Mouse (Mus musculus): ENCODE measurements around the gene Nfyb. TPM values are rescaled to one million over a fixed set of nuclear protein-coding genes. Genes with fewer than 3 reads are reported as not detected.

The Nfyb gene
- polyA plus RNA-seq, 1 experiment, result 54.6 TPM

DNA sequence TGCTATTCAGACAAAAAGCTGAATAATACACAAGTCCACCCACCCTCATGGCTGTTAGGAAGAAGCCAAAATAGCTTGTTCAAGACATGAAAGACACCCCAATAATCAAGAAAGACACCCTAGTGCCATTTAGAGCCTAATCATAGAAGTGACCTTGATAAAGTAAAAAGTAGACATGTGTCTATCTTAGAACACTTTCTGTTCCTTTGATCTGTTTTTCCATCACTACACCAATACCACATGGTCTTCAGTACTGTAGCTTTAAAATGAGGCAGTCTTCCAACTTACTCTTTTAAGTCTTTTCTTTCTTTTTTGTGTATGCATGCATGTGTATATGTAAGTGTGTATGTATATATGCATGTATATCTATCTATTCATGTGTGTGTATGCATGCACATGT is 16.9 kb upstream of the Nfyb start:
- TF ChIP-seq POLR2A (IDR thresholded peaks at IDR 0.05; ENCODE audit: extremely low read depth, insufficient read depth, low read length), result no peak
- TF ChIP-seq CTCF (IDR thresholded peaks at IDR 0.05; ENCODE audit: extremely low read depth, insufficient read depth, low read length), result no peak
- Histone ChIP-seq H3K27ac (ENCODE audit: insufficient read depth, low read length) (no peak overlapping the region), H3K4me1 (ENCODE audit: control insufficient read depth, insufficient read depth, low read length) (no peaks in the 10 kb centered on the region)

DNA sequence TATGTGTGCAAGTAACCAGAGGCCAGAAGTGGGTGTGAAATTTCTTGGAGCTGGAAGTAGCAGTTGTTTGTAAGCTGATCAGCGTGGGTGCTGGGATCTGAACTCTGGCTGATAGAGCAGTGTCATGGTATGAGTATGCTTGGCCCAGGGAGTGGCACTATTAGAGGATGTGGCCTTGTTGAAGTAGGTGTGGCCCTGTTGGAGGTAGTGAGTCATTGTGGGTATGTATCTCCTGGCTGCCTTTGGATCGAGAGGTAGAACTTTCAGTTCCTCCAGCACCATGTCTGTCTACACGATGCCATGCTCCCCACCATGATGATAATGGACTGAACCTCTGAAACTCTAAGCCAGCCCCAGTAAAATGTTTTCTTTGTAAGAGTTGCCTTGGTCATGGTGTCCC is 16.4 kb upstream of the Nfyb start:
- no peak overlapping the region for H3K27ac ChIP-seq (ENCODE audit: insufficient read depth, low read length)
- H3K4me1 ChIP-seq (ENCODE audit: control insufficient read depth, insufficient read depth, low read length), result no peaks in the 10 kb centered on the region
- TF ChIP-seq POLR2A (IDR thresholded peaks at IDR 0.05; ENCODE audit: extremely low read depth, insufficient read depth, low read length), result no peak
- no peak for TF ChIP-seq CTCF (IDR thresholded peaks at IDR 0.05; ENCODE audit: extremely low read depth, insufficient read depth, low read length)
- H3K4me3 ChIP-seq (ENCODE audit: insufficient read depth, low read length), result no peak overlapping the region

More for the DNA sequence above, 16.9 kb upstream of the Nfyb start:
- no peak overlapping the region for H3K4me3 ChIP-seq (ENCODE audit: insufficient read depth, low read length)

DNA sequence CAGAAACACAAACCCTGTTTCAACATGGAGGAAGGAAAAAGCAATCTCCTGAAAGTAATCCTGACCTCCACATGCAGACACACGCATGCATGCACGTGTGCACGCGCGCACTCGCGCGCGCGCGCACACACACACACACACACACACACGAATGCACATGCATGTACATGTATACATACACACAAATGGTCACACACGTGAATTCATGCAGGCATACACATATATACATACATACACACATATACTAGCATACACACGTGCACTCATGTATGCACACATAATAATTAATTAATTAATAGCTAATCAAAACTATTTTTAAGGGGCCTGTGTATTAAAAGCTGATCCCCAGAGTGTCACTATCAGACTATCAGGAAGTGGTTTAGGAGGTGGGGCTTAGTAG is 15.9 kb upstream of the Nfyb start:
- TF ChIP-seq CTCF (IDR thresholded peaks at IDR 0.05; ENCODE audit: extremely low read depth, insufficient read depth, low read length), result no peak
- no peak for TF ChIP-seq POLR2A (IDR thresholded peaks at IDR 0.05; ENCODE audit: extremely low read depth, insufficient read depth, low read length)
- Histone ChIP-seq H3K27ac (ENCODE audit: insufficient read depth, low read length) (no peak overlapping the region), H3K4me3 (ENCODE audit: insufficient read depth, low read length) (no peak overlapping the region), H3K4me1 (ENCODE audit: control insufficient read depth, insufficient read depth, low read length) (no peaks in the 10 kb centered on the region)

DNA sequence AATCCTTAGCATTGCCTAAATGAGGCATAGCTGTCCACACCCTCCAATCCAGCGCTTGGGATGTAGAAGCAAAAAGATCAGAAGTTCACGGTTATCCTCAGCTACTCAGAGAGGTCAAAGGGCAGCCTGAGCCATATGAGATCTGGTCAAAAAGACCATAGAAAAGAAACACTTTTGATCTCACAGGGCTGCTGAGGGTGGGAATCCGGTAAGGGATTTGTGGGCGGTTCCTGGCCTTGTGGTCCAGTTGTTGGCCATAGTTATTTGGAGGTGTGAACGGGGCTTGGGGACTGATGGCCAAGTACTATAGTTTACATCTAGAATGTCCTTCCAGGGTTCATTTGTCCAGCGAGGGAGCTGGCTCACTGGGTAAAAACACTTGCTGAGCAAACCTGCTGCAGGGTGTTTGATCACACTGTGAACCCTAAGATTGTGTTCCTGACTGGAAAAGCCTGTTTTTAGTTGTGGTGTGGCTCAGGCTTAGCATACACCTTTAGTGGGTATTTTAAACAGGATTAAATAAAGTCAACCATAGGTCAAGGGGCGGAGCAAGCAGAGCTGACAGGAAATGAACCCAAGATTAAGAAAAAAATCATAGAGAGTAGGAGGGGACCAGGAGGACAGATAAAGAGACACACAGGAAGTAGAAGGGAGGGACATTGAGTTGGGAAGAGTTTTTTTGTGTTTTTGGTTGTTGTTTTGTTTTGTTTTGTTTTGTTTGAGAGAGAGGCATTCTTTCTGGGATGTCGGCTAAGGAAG is 15.0 kb upstream of the Nfyb start:
- H3K4me1 ChIP-seq (ENCODE audit: control insufficient read depth, insufficient read depth, low read length), result no peaks in the 10 kb centered on the region
- H3K27ac ChIP-seq (ENCODE audit: insufficient read depth, low read length), result no peak overlapping the region
- H3K4me3 ChIP-seq (ENCODE audit: insufficient read depth, low read length), result no peak overlapping the region
- no peak for TF ChIP-seq CTCF (IDR thresholded peaks at IDR 0.05; ENCODE audit: extremely low read depth, insufficient read depth, low read length)
- TF ChIP-seq POLR2A (IDR thresholded peaks at IDR 0.05; ENCODE audit: extremely low read depth, insufficient read depth, low read length), result no peak

DNA sequence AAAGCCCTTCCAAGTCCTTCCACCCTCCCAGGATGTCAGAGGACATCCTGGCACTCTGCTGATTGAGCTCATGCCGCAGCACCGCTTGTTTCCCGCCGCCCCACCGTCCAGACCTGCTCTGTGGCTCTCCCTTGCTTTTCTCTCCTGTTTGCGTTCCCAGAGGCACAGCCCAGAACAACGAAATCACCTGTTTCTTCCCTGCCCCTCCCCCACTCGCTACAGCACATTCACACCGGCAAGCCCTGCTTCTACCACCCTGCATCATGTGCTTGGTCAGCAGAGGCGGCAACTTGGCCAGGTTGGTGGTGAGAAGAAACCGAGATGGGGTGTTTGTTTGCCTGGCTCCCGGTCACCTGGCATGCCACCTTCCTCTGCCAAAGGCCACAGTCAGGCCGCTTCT is 13.9 kb upstream of the Nfyb start:
- H3K4me1 ChIP-seq (ENCODE audit: control insufficient read depth, insufficient read depth, low read length), result no peaks in the 10 kb centered on the region
- TF ChIP-seq CTCF (IDR thresholded peaks at IDR 0.05; ENCODE audit: extremely low read depth, insufficient read depth, low read length), result no peak
- TF ChIP-seq POLR2A (IDR thresholded peaks at IDR 0.05; ENCODE audit: extremely low read depth, insufficient read depth, low read length), result no peak
- no peak overlapping the region for H3K4me3 ChIP-seq (ENCODE audit: insufficient read depth, low read length)
- no peak overlapping the region for H3K27ac ChIP-seq (ENCODE audit: insufficient read depth, low read length)

DNA sequence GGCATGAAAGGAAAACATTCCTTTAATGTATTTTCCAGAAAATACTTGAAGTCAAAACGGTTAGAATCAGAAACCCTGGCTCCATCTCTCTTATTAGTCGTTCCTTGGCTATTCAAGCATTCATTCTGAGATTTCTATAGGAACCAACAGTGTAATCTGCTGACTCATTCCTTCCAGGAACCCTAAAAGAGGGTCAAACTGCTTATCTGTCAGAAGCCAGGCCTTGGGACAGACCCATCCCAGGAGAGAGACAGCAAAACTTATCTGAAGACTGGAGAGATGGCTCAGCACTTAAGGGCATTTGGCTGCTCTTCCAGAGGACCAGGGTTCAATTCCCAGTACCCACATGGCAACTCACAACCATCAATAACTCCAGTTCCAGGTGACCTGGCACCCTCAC is 13.1 kb upstream of the Nfyb start:
- no peaks in the 10 kb centered on the region for H3K4me1 ChIP-seq (ENCODE audit: control insufficient read depth, insufficient read depth, low read length)
- TF ChIP-seq CTCF (IDR thresholded peaks at IDR 0.05; ENCODE audit: extremely low read depth, insufficient read depth, low read length) (no peak), POLR2A (IDR thresholded peaks at IDR 0.05; ENCODE audit: extremely low read depth, insufficient read depth, low read length) (no peak)
- H3K4me3 ChIP-seq (ENCODE audit: insufficient read depth, low read length), result no peak overlapping the region
- H3K27ac ChIP-seq (ENCODE audit: insufficient read depth, low read length), result no peak overlapping the region

DNA sequence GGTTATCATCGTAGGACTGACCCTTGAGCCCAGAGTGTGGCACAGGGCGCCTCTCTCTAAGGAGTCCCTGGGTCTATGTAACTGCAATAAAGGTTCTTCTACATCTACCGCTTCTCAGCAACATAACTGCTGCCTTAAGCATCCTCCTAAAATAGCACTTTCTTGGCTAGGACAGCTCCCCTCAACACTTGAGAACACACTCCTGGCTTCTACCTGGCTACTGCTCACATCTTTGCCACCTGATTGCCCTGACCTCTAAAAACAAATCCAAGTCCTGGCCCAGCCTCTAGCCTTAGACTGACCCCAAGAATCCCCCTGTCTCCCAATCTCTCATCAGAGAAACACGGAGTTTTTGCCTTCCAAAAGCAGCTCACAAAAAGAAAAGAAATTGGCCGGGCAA is 10.9 kb upstream of the Nfyb start:
- no peak overlapping the region for H3K27ac ChIP-seq (ENCODE audit: insufficient read depth, low read length)
- TF ChIP-seq CTCF (IDR thresholded peaks at IDR 0.05; ENCODE audit: extremely low read depth, insufficient read depth, low read length) (no peak), POLR2A (IDR thresholded peaks at IDR 0.05; ENCODE audit: extremely low read depth, insufficient read depth, low read length) (no peak)
- no peaks in the 10 kb centered on the region for H3K4me1 ChIP-seq (ENCODE audit: control insufficient read depth, insufficient read depth, low read length)
- no peak overlapping the region for H3K4me3 ChIP-seq (ENCODE audit: insufficient read depth, low read length)

DNA sequence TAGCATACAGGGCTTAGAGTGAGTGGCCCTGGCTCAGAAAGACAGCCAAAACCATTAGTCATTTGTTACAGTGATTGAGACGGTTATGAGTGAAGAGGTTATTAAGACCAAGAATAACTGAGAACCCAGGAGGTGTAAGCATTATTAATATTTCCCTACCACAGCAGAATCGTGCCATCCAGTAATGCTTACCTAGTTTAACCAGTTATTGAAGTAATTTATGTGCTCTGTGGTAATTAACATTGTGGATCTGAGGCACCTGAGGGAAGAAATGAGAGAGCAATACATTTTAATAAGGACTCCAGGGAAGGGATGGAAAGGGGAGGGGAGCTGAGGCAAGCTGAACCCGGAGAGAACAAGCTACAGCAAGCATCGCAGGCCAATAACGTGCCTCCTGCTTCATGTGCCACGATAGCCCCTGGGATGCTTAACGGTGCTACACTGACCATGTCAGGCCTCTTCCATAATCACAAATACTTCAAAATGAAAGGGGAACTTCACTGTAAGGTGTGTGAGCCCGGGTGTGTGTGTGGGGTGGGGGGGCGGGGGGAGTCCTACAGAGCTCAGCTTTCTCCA is 7.7 kb upstream of the Nfyb start:
- TF ChIP-seq CTCF (IDR thresholded peaks at IDR 0.05; ENCODE audit: extremely low read depth, insufficient read depth, low read length), result no peak
- TF ChIP-seq POLR2A (IDR thresholded peaks at IDR 0.05; ENCODE audit: extremely low read depth, insufficient read depth, low read length), result no peak
- Histone ChIP-seq H3K4me1 (ENCODE audit: control insufficient read depth, insufficient read depth, low read length) (no peaks in the 10 kb centered on the region), H3K4me3 (ENCODE audit: insufficient read depth, low read length) (no peak overlapping the region), H3K27ac (ENCODE audit: insufficient read depth, low read length) (no peak overlapping the region)

DNA sequence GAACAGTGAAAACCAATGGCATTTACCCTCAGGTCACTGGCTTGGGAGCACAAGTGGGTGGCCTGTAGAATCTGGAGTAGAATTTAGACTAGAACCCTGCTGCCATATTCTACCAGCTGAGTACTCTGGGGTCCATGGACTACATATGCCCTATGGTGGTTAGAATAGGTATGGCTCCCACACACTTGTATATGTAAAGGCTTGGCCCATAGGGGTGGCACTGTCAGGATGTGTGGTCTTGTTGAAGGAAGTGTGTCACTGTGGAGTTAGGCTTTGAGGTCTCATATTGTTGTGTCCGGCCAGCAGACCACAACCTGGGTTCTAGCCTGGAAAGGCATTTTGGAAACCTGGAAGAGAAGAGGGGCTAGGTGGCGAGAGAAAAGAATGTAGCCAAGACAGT is 6.8 kb upstream of the Nfyb start:
- TF ChIP-seq CTCF (IDR thresholded peaks at IDR 0.05; ENCODE audit: extremely low read depth, insufficient read depth, low read length) (no peak), POLR2A (IDR thresholded peaks at IDR 0.05; ENCODE audit: extremely low read depth, insufficient read depth, low read length) (no peak)
- Histone ChIP-seq H3K4me1 (ENCODE audit: control insufficient read depth, insufficient read depth, low read length) (no peaks in the 10 kb centered on the region), H3K4me3 (ENCODE audit: insufficient read depth, low read length) (no peak overlapping the region), H3K27ac (ENCODE audit: insufficient read depth, low read length) (no peak overlapping the region)

DNA sequence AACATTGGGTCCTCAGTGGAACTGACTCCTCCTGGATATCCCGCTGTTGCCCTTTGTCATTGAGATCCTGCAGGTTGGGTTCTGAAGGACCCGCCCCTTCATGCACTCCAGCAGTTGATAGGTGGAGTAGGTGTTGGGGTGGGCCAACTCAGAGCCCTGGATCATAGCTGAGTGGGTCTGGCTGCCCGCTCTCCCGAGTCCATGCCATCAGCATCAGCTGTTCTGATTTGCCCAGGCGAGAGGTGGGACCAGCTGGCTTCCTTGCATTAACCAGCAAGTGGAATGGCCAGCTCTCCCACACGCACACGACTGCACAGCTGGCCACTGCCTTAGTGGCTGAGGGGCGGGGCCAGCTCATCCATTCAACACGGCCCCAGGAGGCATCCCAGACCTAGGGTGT is 5.0 kb upstream of the Nfyb start:
- TF ChIP-seq CTCF (IDR thresholded peaks at IDR 0.05; ENCODE audit: extremely low read depth, insufficient read depth, low read length) (no peak), POLR2A (IDR thresholded peaks at IDR 0.05; ENCODE audit: extremely low read depth, insufficient read depth, low read length) (no peak)
- H3K27ac ChIP-seq (ENCODE audit: insufficient read depth, low read length), result no peak overlapping the region
- no peaks in the 10 kb centered on the region for H3K4me1 ChIP-seq (ENCODE audit: control insufficient read depth, insufficient read depth, low read length)
- H3K4me3 ChIP-seq (ENCODE audit: insufficient read depth, low read length), result no peak overlapping the region
